Mouse (Mus musculus): Measurements from ENCODE around the gene Rln3. TPM values are rescaled to one million over a fixed set of nuclear protein-coding genes. Genes with fewer than 3 reads are reported as not detected.
A peak's percentile ranks its signal among the peaks of the same experiment; 100 is the strongest.

Gene Rln3
- polyA plus RNA-seq, 1 experiment: not detected

GRCm38 (mm10) chr8:84063861-84064610 is 19.2 kb upstream of the Rln3 start:
- Histone ChIP-seq H3K4me2 (ENCODE audit: low read depth) (peak overlapping the region; percentile 37), H3K4me3 (no peak overlapping the region), H3K79me2 (ENCODE audit: control insufficient read depth, insufficient read depth) (peaks cover 16% of the 10 kb centered on the region), H3K27me3 (ENCODE audit: control insufficient read depth, insufficient read depth, insufficient read length) (no peaks in the 10 kb centered on the region), H3ac (ENCODE audit: control insufficient read depth, insufficient read length) (no peak overlapping the region), H3K36me3 (ENCODE audit: control insufficient read depth, insufficient read depth) (no peaks in the 10 kb centered on the region)
- TF ChIP-seq POLR2AphosphoS2 (IDR thresholded peaks at IDR 0.05; ENCODE audit: insufficient read length, low read depth): no peak
- no peak for TF ChIP-seq USF1 (IDR thresholded peaks at IDR 0.05; ENCODE audit: low read depth)
- TF ChIP-seq CEBPB (IDR thresholded peaks at IDR 0.05; ENCODE audit: insufficient read depth, poor library complexity, severe bottlenecking): no peak
- peak in 2 of 3 experiments; percentile 29 to 85 for TF ChIP-seq MYOG (IDR thresholded peaks at IDR 0.05; ENCODE audit: control insufficient read depth in 1 of 3, insufficient read depth in 1 of 3, insufficient read length in 2 of 3, low read depth in 2 of 3)
- no peak for TF ChIP-seq SRF (IDR thresholded peaks at IDR 0.05; ENCODE audit: control insufficient read depth, insufficient read length, low read depth)
- TF ChIP-seq TCF3 (IDR thresholded peaks at IDR 0.05; ENCODE audit: insufficient read length, low read depth): peak; percentile 8
- peak in 2 of 3 experiments; percentile 63 to 68 for TF ChIP-seq MYOD1 (IDR thresholded peaks at IDR 0.05; ENCODE audit: control insufficient read depth in 1 of 3, insufficient read length in 2 of 3, low read depth in 2 of 3)
- no peak for TF ChIP-seq POLR2A (IDR thresholded peaks at IDR 0.05; ENCODE audit: insufficient read length, low read depth)
- no peak for TF ChIP-seq TCF12 (IDR thresholded peaks at IDR 0.05; ENCODE audit: insufficient read depth, poor library complexity, severe bottlenecking)
- TF ChIP-seq MAX (IDR thresholded peaks at IDR 0.05; ENCODE audit: low read depth): no peak
- no peak for TF ChIP-seq E2F4 (IDR thresholded peaks at IDR 0.05; ENCODE audit: insufficient read depth)
- no peak for TF ChIP-seq REST (IDR thresholded peaks at IDR 0.05; ENCODE audit: insufficient read depth, insufficient read length)

GRCm38 (mm10) chr8:84060245-84060644 is 15.4 kb upstream of the Rln3 start:
- TF ChIP-seq MYOG (IDR thresholded peaks at IDR 0.05; ENCODE audit: control insufficient read depth in 1 of 3, insufficient read depth in 1 of 3, insufficient read length in 2 of 3, low read depth in 2 of 3): no peak
- no peak for TF ChIP-seq POLR2A (IDR thresholded peaks at IDR 0.05; ENCODE audit: insufficient read length, low read depth)
- TF ChIP-seq TCF3 (IDR thresholded peaks at IDR 0.05; ENCODE audit: insufficient read length, low read depth): no peak
- TF ChIP-seq SRF (IDR thresholded peaks at IDR 0.05; ENCODE audit: control insufficient read depth, insufficient read length, low read depth): no peak
- no peak for TF ChIP-seq CEBPB (IDR thresholded peaks at IDR 0.05; ENCODE audit: insufficient read depth, poor library complexity, severe bottlenecking)
- no peak for TF ChIP-seq MYOD1 (IDR thresholded peaks at IDR 0.05; ENCODE audit: control insufficient read depth in 1 of 3, insufficient read length in 2 of 3, low read depth in 2 of 3)
- no peak for TF ChIP-seq TCF12 (IDR thresholded peaks at IDR 0.05; ENCODE audit: insufficient read depth, poor library complexity, severe bottlenecking)
- TF ChIP-seq E2F4 (IDR thresholded peaks at IDR 0.05; ENCODE audit: insufficient read depth): no peak
- TF ChIP-seq USF1 (IDR thresholded peaks at IDR 0.05; ENCODE audit: low read depth): no peak
- no peak for TF ChIP-seq POLR2AphosphoS2 (IDR thresholded peaks at IDR 0.05; ENCODE audit: insufficient read length, low read depth)
- TF ChIP-seq MAX (IDR thresholded peaks at IDR 0.05; ENCODE audit: low read depth): no peak
- Histone ChIP-seq H3K27me3 (ENCODE audit: control insufficient read depth, insufficient read depth, insufficient read length) (no peaks in the 10 kb centered on the region), H3K36me3 (ENCODE audit: control insufficient read depth, insufficient read depth) (no peaks in the 10 kb centered on the region), H3ac (ENCODE audit: control insufficient read depth, insufficient read length) (no peak overlapping the region), H3K4me3 (no peak overlapping the region), H3K4me2 (ENCODE audit: low read depth) (no peak overlapping the region), H3K79me2 (ENCODE audit: control insufficient read depth, insufficient read depth) (no peaks in the 10 kb centered on the region)

GRCm38 (mm10) chr8:84059226-84059625 is 14.4 kb upstream of the Rln3 start:
- H3ac ChIP-seq (ENCODE audit: control insufficient read depth, insufficient read length): no peak overlapping the region
- no peaks in the 10 kb centered on the region for H3K79me2 ChIP-seq (ENCODE audit: control insufficient read depth, insufficient read depth)
- no peak overlapping the region for H3K4me3 ChIP-seq
- TF ChIP-seq TCF12 (IDR thresholded peaks at IDR 0.05; ENCODE audit: insufficient read depth, poor library complexity, severe bottlenecking) (no peak), E2F4 (IDR thresholded peaks at IDR 0.05; ENCODE audit: insufficient read depth) (no peak), MAX (IDR thresholded peaks at IDR 0.05; ENCODE audit: low read depth) (no peak), POLR2AphosphoS2 (IDR thresholded peaks at IDR 0.05; ENCODE audit: insufficient read length, low read depth) (no peak), SRF (IDR thresholded peaks at IDR 0.05; ENCODE audit: control insufficient read depth, insufficient read length, low read depth) (no peak), MYOD1 (IDR thresholded peaks at IDR 0.05; ENCODE audit: control insufficient read depth in 1 of 3, insufficient read length in 2 of 3, low read depth in 2 of 3) (no peak), POLR2A (IDR thresholded peaks at IDR 0.05; ENCODE audit: insufficient read length, low read depth) (no peak), REST (IDR thresholded peaks at IDR 0.05; ENCODE audit: insufficient read depth, insufficient read length) (no peak), USF1 (IDR thresholded peaks at IDR 0.05; ENCODE audit: low read depth) (no peak), TCF3 (IDR thresholded peaks at IDR 0.05; ENCODE audit: insufficient read length, low read depth) (no peak), CEBPB (IDR thresholded peaks at IDR 0.05; ENCODE audit: insufficient read depth, poor library complexity, severe bottlenecking) (no peak)
- H3K4me2 ChIP-seq (ENCODE audit: low read depth): no peak overlapping the region
- H3K27me3 ChIP-seq (ENCODE audit: control insufficient read depth, insufficient read depth, insufficient read length): no peaks in the 10 kb centered on the region
- H3K36me3 ChIP-seq (ENCODE audit: control insufficient read depth, insufficient read depth): no peaks in the 10 kb centered on the region

- H3K4me3 ChIP-seq: no peak overlapping the region
- TF ChIP-seq MYOD1 (IDR thresholded peaks at IDR 0.05; ENCODE audit: control insufficient read depth in 1 of 3, insufficient read length in 2 of 3, low read depth in 2 of 3) (no peak), TCF3 (IDR thresholded peaks at IDR 0.05; ENCODE audit: insufficient read length, low read depth) (no peak), MYOG (IDR thresholded peaks at IDR 0.05; ENCODE audit: control insufficient read depth in 1 of 3, insufficient read depth in 1 of 3, insufficient read length in 2 of 3, low read depth in 2 of 3) (no peak), POLR2AphosphoS2 (IDR thresholded peaks at IDR 0.05; ENCODE audit: insufficient read length, low read depth) (no peak), MAX (IDR thresholded peaks at IDR 0.05; ENCODE audit: low read depth) (no peak), REST (IDR thresholded peaks at IDR 0.05; ENCODE audit: insufficient read depth, insufficient read length) (no peak), POLR2A (IDR thresholded peaks at IDR 0.05; ENCODE audit: insufficient read length, low read depth) (no peak), USF1 (IDR thresholded peaks at IDR 0.05; ENCODE audit: low read depth) (no peak), SRF (IDR thresholded peaks at IDR 0.05; ENCODE audit: control insufficient read depth, insufficient read length, low read depth) (no peak), TCF12 (IDR thresholded peaks at IDR 0.05; ENCODE audit: insufficient read depth, poor library complexity, severe bottlenecking) (no peak), E2F4 (IDR thresholded peaks at IDR 0.05; ENCODE audit: insufficient read depth) (no peak), CEBPB (IDR thresholded peaks at IDR 0.05; ENCODE audit: insufficient read depth, poor library complexity, severe bottlenecking) (no peak)
- H3K79me2 ChIP-seq (ENCODE audit: control insufficient read depth, insufficient read depth): no peaks in the 10 kb centered on the region
- no peak overlapping the region for H3ac ChIP-seq (ENCODE audit: control insufficient read depth, insufficient read length)
- H3K36me3 ChIP-seq (ENCODE audit: control insufficient read depth, insufficient read depth): no peaks in the 10 kb centered on the region
- H3K4me2 ChIP-seq (ENCODE audit: low read depth): no peak overlapping the region
- no peaks in the 10 kb centered on the region for H3K27me3 ChIP-seq (ENCODE audit: control insufficient read depth, insufficient read depth, insufficient read length)
Measured at GRCm38 (mm10) chr8:84057827-84058226, 13.0 kb upstream of the Rln3 start.

All from myocyte (in vitro differentiated cells).